Mouse (Mus musculus) MEL (cell line): ENCODE data around the gene Cep55. TPM values are rescaled to one million over a fixed set of nuclear protein-coding genes. Genes with fewer than 3 reads are reported as not detected.

Experiments
- DNase-seq: peaks from one replicate; pipeline ENCODE4 v3.0.0; 2011; ENCODE audit warnings: low read depth, low spot score
- H3K27ac ChIP-seq: 2 replicates; pipeline ENCODE4 v1.5.1; 2012; ENCODE audit warnings: low read depth, mild to moderate bottlenecking, control low read depth, low read length, moderate library complexity; ENCODE audit not compliant: control insufficient read depth
- H3K27me3 ChIP-seq, 2 experiments: fragments of 150-350 bp in 1 of 2; sonication (generic) in 1 of 2; 2 replicates each; pipeline ENCODE4 v1.6.1; 2012; ENCODE audit warnings: low read length in 2 of 2, mild to moderate bottlenecking in 2 of 2, improper control_type of control experiment in 1 of 2, moderate library complexity in 1 of 2; ENCODE audit not compliant: insufficient read depth in 2 of 2, control insufficient read depth in 1 of 2
- H3K36me3 ChIP-seq, 2 experiments: 2 replicates each; pipeline ENCODE4 v1.6.1; 2012 to 2014; ENCODE audit warnings: low read length in 2 of 2, improper control_type of control experiment in 1 of 2, inconsistent platforms in 1 of 2, mild to moderate bottlenecking in 1 of 2; ENCODE audit not compliant: insufficient read depth in 2 of 2, control insufficient read depth in 1 of 2
- H3K4me1 ChIP-seq, 2 experiments: fragments of 150-350 bp in 1 of 2; sonication (generic) in 1 of 2; 2 replicates each; pipeline ENCODE4 v1.6.1; 2012; ENCODE audit warnings: low read length in 2 of 2, improper control_type of control experiment in 1 of 2, mild to moderate bottlenecking in 1 of 2; ENCODE audit not compliant: insufficient read depth in 2 of 2, control insufficient read depth in 1 of 2
- H3K4me3 ChIP-seq, 2 experiments: fragments of 150-350 bp in 1 of 2; sonication (generic) in 1 of 2; 2 replicates each; pipeline ENCODE4 v1.5.1; 2012; ENCODE audit warnings: low read depth in 2 of 2, low read length in 2 of 2, mild to moderate bottlenecking in 2 of 2, moderate library complexity in 2 of 2, control low read depth in 1 of 2, improper control_type of control experiment in 1 of 2; ENCODE audit not compliant: control insufficient read depth in 1 of 2, insufficient read depth in 1 of 2
- H3K79me2 ChIP-seq: 2 replicates; pipeline ENCODE4 v1.6.1; 2012; ENCODE audit warnings: mild to moderate bottlenecking, low read length, moderate library complexity; ENCODE audit not compliant: control insufficient read depth, poor library complexity, insufficient read depth
- H3K9ac ChIP-seq: 2 replicates; pipeline ENCODE4 v1.6.1; 2012; ENCODE audit warnings: low read depth, mild to moderate bottlenecking, control low read depth, low read length, moderate library complexity; ENCODE audit not compliant: control insufficient read depth, poor library complexity, severe bottlenecking
- H3K9me3 ChIP-seq: fragments of 150-350 bp; sonication (generic); replicated peaks from 2 replicates; pipeline ENCODE4 v1.6.1; 2012; ENCODE audit warnings: mild to moderate bottlenecking, low read length, improper control_type of control experiment, moderate library complexity; ENCODE audit not compliant: insufficient read depth
- BHLHE40 ChIP-seq: IDR thresholded peaks from 2 replicates; pipeline ENCODE4 v1.6.1; 2012; ENCODE audit warnings: low read depth, mild to moderate bottlenecking, inconsistent platforms, low read length, improper control_type of control experiment, borderline replicate concordance
- CHD1 ChIP-seq: IDR thresholded peaks from 2 replicates; pipeline ENCODE4 v1.6.1; 2012; ENCODE audit warnings: low read depth, mild to moderate bottlenecking, inconsistent platforms, low read length, improper control_type of control experiment
- CHD2 ChIP-seq: IDR thresholded peaks from 2 replicates; pipeline ENCODE4 v1.6.1; 2011; ENCODE audit warnings: low read length, improper control_type of control experiment
- CTCF ChIP-seq, 3 experiments: IDR thresholded peaks in 2 of 3; conservative IDR thresholded peaks in 1 of 3; 2 replicates each; pipeline ENCODE4 v1.5.1; 2011 to 2012; ENCODE audit warnings: low read length in 3 of 3, low read depth in 2 of 3, mild to moderate bottlenecking in 2 of 3, improper control_type of control experiment in 1 of 3, inconsistent platforms in 1 of 3, mixed read lengths in 1 of 3, moderate library complexity in 1 of 3; ENCODE audit not compliant: control insufficient read depth in 1 of 3, insufficient read depth in 1 of 3, poor library complexity in 1 of 3, severe bottlenecking in 1 of 3
- ELF1 ChIP-seq: IDR thresholded peaks from 2 replicates; pipeline ENCODE4 v1.6.1; 2014; ENCODE audit warnings: low read depth, mild to moderate bottlenecking, inconsistent platforms, low read length, improper control_type of control experiment, moderate library complexity
- EP300 ChIP-seq, 2 experiments: IDR thresholded peaks; 2 replicates each; pipeline ENCODE4 v1.6.1; 2011; ENCODE audit warnings: improper control_type of control experiment in 2 of 2, low read length in 2 of 2, low read depth in 1 of 2, mild to moderate bottlenecking in 1 of 2
- ETS1 ChIP-seq: IDR thresholded peaks from 2 replicates; pipeline ENCODE4 v1.6.1; 2012; ENCODE audit warnings: low read depth, mild to moderate bottlenecking, inconsistent platforms, low read length, improper control_type of control experiment, moderate library complexity
- GATA1 ChIP-seq: IDR thresholded peaks from 2 replicates; pipeline ENCODE4 v1.6.1; 2011; ENCODE audit warnings: low read depth, low read length, improper control_type of control experiment
- HCFC1 ChIP-seq: IDR thresholded peaks from 2 replicates; pipeline ENCODE4 v1.6.1; 2012; ENCODE audit warnings: low read depth, mild to moderate bottlenecking, inconsistent platforms, low read length, improper control_type of control experiment, moderate library complexity
- JUND ChIP-seq: IDR thresholded peaks from 2 replicates; pipeline ENCODE4 v1.6.1; 2011; ENCODE audit warnings: low read depth, mild to moderate bottlenecking, improper control_type of control experiment, low read length
- KAT2A ChIP-seq: conservative IDR thresholded peaks from 2 replicates; pipeline ENCODE4 v1.6.1; 2012; ENCODE audit warnings: low read depth, low read length, improper control_type of control experiment, inconsistent platforms
- MEF2A ChIP-seq: IDR thresholded peaks from 2 replicates; pipeline ENCODE4 v1.6.1; 2014; ENCODE audit warnings: low read depth, mild to moderate bottlenecking, inconsistent platforms, low read length, improper control_type of control experiment; ENCODE audit not compliant: poor library complexity, insufficient replicate concordance, severe bottlenecking; ENCODE audit errors: extremely low read depth
- MYC ChIP-seq: IDR thresholded peaks from 2 replicates; pipeline ENCODE4 v1.6.1; 2011; ENCODE audit warnings: low read depth, mild to moderate bottlenecking, low read length, improper control_type of control experiment, moderate library complexity
- NELFE ChIP-seq: IDR thresholded peaks from 2 replicates; pipeline ENCODE4 v1.6.1; 2011; ENCODE audit warnings: low read depth, low read length, improper control_type of control experiment
- NRF1 ChIP-seq: IDR thresholded peaks from 2 replicates; pipeline ENCODE4 v1.6.1; 2014; ENCODE audit warnings: low read depth, mild to moderate bottlenecking, inconsistent platforms, low read length, improper control_type of control experiment, moderate library complexity; ENCODE audit not compliant: poor library complexity, insufficient read depth, severe bottlenecking
- POLR2A ChIP-seq, 2 experiments: IDR thresholded peaks; 2 replicates each; pipeline ENCODE4 v1.6.1; 2011 to 2012; ENCODE audit warnings: low read length in 2 of 2, mild to moderate bottlenecking in 2 of 2, control low read depth in 1 of 2, improper control_type of control experiment in 1 of 2, low read depth in 1 of 2, moderate library complexity in 1 of 2; ENCODE audit not compliant: control insufficient read depth in 1 of 2, insufficient read depth in 1 of 2, poor library complexity in 1 of 2
- POLR2AphosphoS2 ChIP-seq: IDR thresholded peaks from 2 replicates; pipeline ENCODE4 v1.6.1; 2011; ENCODE audit warnings: low read length, improper control_type of control experiment
- POLR2AphosphoS5 ChIP-seq: IDR thresholded peaks from 2 replicates; pipeline ENCODE4 v1.6.1; 2012; ENCODE audit warnings: low read depth, borderline replicate concordance, mild to moderate bottlenecking, inconsistent platforms, low read length, moderate library complexity, mixed read lengths
- RAD21 ChIP-seq: IDR thresholded peaks from 2 replicates; pipeline ENCODE4 v1.6.1; 2011; ENCODE audit warnings: mild to moderate bottlenecking, low read depth, low read length, improper control_type of control experiment
- RCOR1 ChIP-seq: IDR thresholded peaks from 2 replicates; pipeline ENCODE4 v1.6.1; 2012; ENCODE audit warnings: low read depth, mild to moderate bottlenecking, inconsistent platforms, low read length, improper control_type of control experiment
- SIN3A ChIP-seq: IDR thresholded peaks from 2 replicates; pipeline ENCODE4 v1.6.1; 2012; ENCODE audit warnings: low read length, improper control_type of control experiment, inconsistent platforms
- TAL1 ChIP-seq: IDR thresholded peaks from 2 replicates; pipeline ENCODE4 v1.6.1; 2012; ENCODE audit warnings: mild to moderate bottlenecking, inconsistent platforms, low read length, moderate library complexity, mixed read lengths
- TBP ChIP-seq: IDR thresholded peaks from 2 replicates; pipeline ENCODE4 v1.8.0; 2011; ENCODE audit warnings: low read depth, low read length, improper control_type of control experiment
- UBTF ChIP-seq: IDR thresholded peaks from 2 replicates; pipeline ENCODE4 v1.6.1; 2012; ENCODE audit warnings: low read depth, mild to moderate bottlenecking, inconsistent platforms, low read length, improper control_type of control experiment, moderate library complexity, borderline replicate concordance; ENCODE audit not compliant: insufficient read depth
- USF2 ChIP-seq, 2 experiments: IDR thresholded peaks; 2 replicates each; pipeline ENCODE4 v1.6.1; 2011 to 2012; ENCODE audit warnings: improper control_type of control experiment in 2 of 2, low read length in 2 of 2, borderline replicate concordance in 1 of 2, inconsistent platforms in 1 of 2, low read depth in 1 of 2, mild to moderate bottlenecking in 1 of 2; ENCODE audit not compliant: insufficient read depth in 1 of 2
- ZKSCAN1 ChIP-seq: IDR thresholded peaks from 2 replicates; pipeline ENCODE4 v1.6.1; 2012; ENCODE audit warnings: low read depth, mild to moderate bottlenecking, inconsistent platforms, low read length, improper control_type of control experiment, moderate library complexity
- ZNF384 ChIP-seq: IDR thresholded peaks from 2 replicates; pipeline ENCODE4 v1.6.1; 2012; ENCODE audit warnings: low read depth, mild to moderate bottlenecking, inconsistent platforms, low read length, improper control_type of control experiment
- polyA plus RNA-seq, 2 experiments: library from polyadenylated mRNA; stranded (reverse) in 1 of 2; unstranded in 1 of 2; fragments of >175 nt in 1 of 2; fragments of >200 nt in 1 of 2; gene quantifications; 2 replicates each; pipeline versions ENCODE4 v1.2.1 to v1.2.4; 2012; ENCODE audit warnings: low replicate concordance in 2 of 2, low read depth in 1 of 2; ENCODE audit not compliant: insufficient read length in 2 of 2, insufficient read depth in 1 of 2, missing spikeins in 1 of 2
- total RNA-seq: library from RNA; depleted of rRNA; stranded (reverse); fragments of 300-350 nt; gene quantifications from 2 replicates; pipeline ENCODE4 v1.2.3, GENCODE M21; 2012

Cep55 gene
- total and polyA plus RNA-seq, 3 experiments = 11.1 to 17.1 TPM; not detected in 1

- Histone ChIP-seq H3K27me3 (no peaks in the 10 kb centered on the region; a peak in 1 of 4 replicates), H3K27ac (no peak overlapping the region), H3K36me3 (no peaks in the 10 kb centered on the region), H3K9me3 (no peaks in the 10 kb centered on the region), H3K4me1 (no peaks in the 10 kb centered on the region; a peak in 1 of 4 replicates), H3K4me3 (no peak overlapping the region), H3K79me2 (no peaks in the 10 kb centered on the region), H3K9ac (no peak overlapping the region)
- TF ChIP-seq MYC (no peak), USF2 (IDR thresholded peaks at IDR 0.05; ENCODE audit: borderline replicate concordance in 1 of 2, insufficient read depth in 1 of 2, low read depth in 1 of 2, low read length in 2 of 2) (no peak), NRF1 (no peak), POLR2A (IDR thresholded peaks at IDR 0.05; ENCODE audit: control insufficient read depth in 1 of 2, insufficient read depth in 1 of 2, low read depth in 1 of 2, low read length in 2 of 2, poor library complexity in 1 of 2) (no peak), HCFC1 (no peak), BHLHE40 (no peak), EP300 (IDR thresholded peaks at IDR 0.05; ENCODE audit: low read depth in 1 of 2, low read length in 2 of 2) (no peak), RCOR1 (no peak), CHD1 (no peak), UBTF (no peak), ETS1 (no peak), ELF1 (no peak), POLR2AphosphoS5 (no peak), SIN3A (no peak), JUND (no peak), ZKSCAN1 (no peak), TAL1 (no peak), MEF2A (no peak), CTCF (IDR thresholded peaks at IDR 0.05 in 2 of 3, conservative IDR thresholded peaks at IDR 0.05 in 1 of 3; ENCODE audit: control insufficient read depth in 1 of 3, insufficient read depth in 1 of 3, low read depth in 2 of 3, low read length in 3 of 3, poor library complexity in 1 of 3, severe bottlenecking in 1 of 3) (no peak), NELFE (no peak)
- DNase-seq = no peak
These were observed 21.1 kb upstream of the Cep55 start for GRCm38 (mm10) chr19:38033735-38034057.

- H3K36me3 ChIP-seq = no peaks in the 10 kb centered on the region
- no peaks in the 10 kb centered on the region for H3K9me3 ChIP-seq
- TF ChIP-seq TBP (no peak), RCOR1 (no peak), ZNF384 (no peak), POLR2AphosphoS2 (no peak), GATA1 (no peak), NELFE (no peak), CHD2 (no peak), RAD21 (no peak), KAT2A (no peak), HCFC1 (no peak), CTCF (IDR thresholded peaks at IDR 0.05 in 2 of 3, conservative IDR thresholded peaks at IDR 0.05 in 1 of 3; ENCODE audit: control insufficient read depth in 1 of 3, insufficient read depth in 1 of 3, low read depth in 2 of 3, low read length in 3 of 3, poor library complexity in 1 of 3, severe bottlenecking in 1 of 3) (no peak), MEF2A (no peak), BHLHE40 (no peak), EP300 (IDR thresholded peaks at IDR 0.05; ENCODE audit: low read depth in 1 of 2, low read length in 2 of 2) (no peak), ZKSCAN1 (no peak), UBTF (no peak), JUND (no peak), CHD1 (no peak)
- TF ChIP-seq, all 39 proteins: peak for 0
- H3K27ac ChIP-seq = no peak overlapping the region
- no peak overlapping the region for H3K4me3 ChIP-seq
- H3K9ac ChIP-seq = no peak overlapping the region
- H3K4me1 ChIP-seq = no peaks in the 10 kb centered on the region; a peak in 1 of 4 replicates
- H3K27me3 ChIP-seq = no peaks in the 10 kb centered on the region; a peak in 1 of 4 replicates
- DNase-seq = no peak
- H3K79me2 ChIP-seq = no peaks in the 10 kb centered on the region
These were observed 20.1 kb upstream of the Cep55 start for GRCm38 (mm10) chr19:38034696-38035095.
